Mouse (Mus musculus) gastrocnemius, postnatal 4 days (tissue): ENCODE measurements around the gene Etfdh. TPM values are rescaled to one million over a fixed set of nuclear protein-coding genes. Genes with fewer than 3 reads are reported as not detected.

ENCODE experiments used
- DNase-seq, 2 experiments: peaks; one replicate each; pipeline ENCODE4 v3.0.0; 2021 to 2022; ENCODE audit warnings: low spot score in 2 of 2, mixed read lengths in 2 of 2
- long read RNA-seq, 2 experiments: library from polyadenylated mRNA; stranded (forward); transcript quantifications; one replicate each; pipeline ENCODE4 v2.0.0; 2021
- total RNA-seq, 2 experiments: library from RNA; stranded (reverse); gene quantifications; 2 replicates each; pipeline ENCODE4 v1.2.3; 2021

Gene Etfdh
- total RNA-seq: 10 to 100 TPM; 89.9 to 98.4 TPM
- long read RNA-seq, experiment 1, transcript Etfdh-201 (13 exons, 2,377 nt): major isoform, 117 of 124 reads
- long read RNA-seq, experiment 1, partial matches to known transcripts: 0 of 124 reads
- long read RNA-seq, experiment 1, other reads (novel, unspliced or antisense): 5 of 124 reads
- long read RNA-seq, experiment 2, transcript Etfdh-201 (13 exons, 2,377 nt): major isoform, 125 of 131 reads
- long read RNA-seq, experiment 2, partial matches to known transcripts: 1 of 131 reads
- long read RNA-seq, experiment 2, other reads (novel, unspliced or antisense): 4 of 131 reads

GRCm38 (mm10) chr3:79629416-79629730, at the start of gene Etfdh:
TSS of gene Etfdh (minus strand) at chr3:79629500.
- DNase-seq: peak; percentile 57 to 86

- no peak for DNase-seq
Observed at GRCm38 (mm10) chr3:79676411-79676810, 47.1 kb upstream of the Etfdh start.

- no peak for DNase-seq
Observed at GRCm38 (mm10) chr3:79674641-79675040, 45.3 kb upstream of the Etfdh start.

GRCm38 (mm10) chr3:79673082-79673481, 43.8 kb upstream of the Etfdh start:
- peak; percentile 31 to 74 for DNase-seq

- DNase-seq: no peak
Observed at GRCm38 (mm10) chr3:79672188-79672587, 42.9 kb upstream of the Etfdh start.

GRCm38 (mm10) chr3:79670556-79670955, 41.3 kb upstream of the Etfdh start:
- no peak for DNase-seq

GRCm38 (mm10) chr3:79664787-79665408, 35.6 kb upstream of the Etfdh start:
- DNase-seq: peak in 1 of 2 experiments; percentile 23

GRCm38 (mm10) chr3:79656682-79657081, 27.4 kb upstream of the Etfdh start:
- DNase-seq: no peak

- no peak for DNase-seq
Observed at GRCm38 (mm10) chr3:79652129-79652528, 22.8 kb upstream of the Etfdh start.

- peak; percentile 75 to 91 for DNase-seq
Observed at GRCm38 (mm10) chr3:79628561-79629415, 512 bp downstream of the Etfdh start, which contains the start of gene 4930579G24Rik. TSS of gene 4930579G24Rik (plus strand) at chr3:79629079.

- DNase-seq: no peak
Observed at GRCm38 (mm10) chr3:79628182-79628560, 1.1 kb downstream of the Etfdh start.

GRCm38 (mm10) chr3:79627484-79628181, 1.7 kb downstream of the Etfdh start:
- DNase-seq: no peak

- no peak for DNase-seq
Observed at GRCm38 (mm10) chr3:79609886-79610285, 19.4 kb downstream of the Etfdh start.

GRCm38 (mm10) chr3:79595468-79595867, 33.8 kb downstream of the Etfdh start:
- DNase-seq: no peak

GRCm38 (mm10) chr3:79591793-79592471, 37.4 kb downstream of the Etfdh start:
- DNase-seq: no peak

- peak; percentile 37 to 80 for DNase-seq
Observed at GRCm38 (mm10) chr3:79590863-79591792, 38.2 kb downstream of the Etfdh start, which contains the start of gene Ppid. TSS of gene Ppid (plus strand) at chr3:79591342.

GRCm38 (mm10) chr3:79589671-79590070, 39.6 kb downstream of the Etfdh start:
- DNase-seq: no peak

GRCm38 (mm10) chr3:79586804-79587203, 42.5 kb downstream of the Etfdh start:
- DNase-seq: peak; percentile 78 to 85

- DNase-seq: no peak
Observed at GRCm38 (mm10) chr3:79579891-79580575, 49.3 kb downstream of the Etfdh start.
